Mouse (Mus musculus) liver, embryonic 16.5 days (tissue): ENCODE measurements around the gene Bin2. TPM values are rescaled to one million over a fixed set of nuclear protein-coding genes. Genes with fewer than 3 reads are reported as not detected.
"Not testable (repeated sequence)": the region's sequence is repeated elsewhere in the genome, so short reads cannot be mapped to it uniquely, and the experiment has no call there.

Experiments used
- ATAC-seq: fragments of 200-750 bp; cut with Nextera tagmentation; 2 replicates; pipeline ENCODE4 v1.8.0; 2017; ENCODE audit warnings: low read depth, mild to moderate bottlenecking, moderate number of reproducible peaks, moderate library complexity
- H3K27ac ChIP-seq: fragments of 300-500 bp; sonication (generic); 2 replicates; pipeline ENCODE4 v1.5.1; 2014; ENCODE audit warnings: mild to moderate bottlenecking, low read length
- H3K27me3 ChIP-seq: fragments of 300-500 bp; sonication (generic); 2 replicates; pipeline ENCODE4 v1.6.1; 2014; ENCODE audit warnings: low read depth, low read length, mixed read lengths; ENCODE audit not compliant: control insufficient read depth, insufficient read depth
- H3K36me3 ChIP-seq: fragments of 300-500 bp; sonication (generic); 2 replicates; pipeline ENCODE4 v1.6.1; 2014; ENCODE audit warnings: mild to moderate bottlenecking; ENCODE audit not compliant: control insufficient read depth, insufficient read depth
- H3K4me1 ChIP-seq: fragments of 300-500 bp; sonication (generic); 2 replicates; pipeline ENCODE4 v1.6.1; 2014; ENCODE audit warnings: low read depth, low read length, mixed read lengths; ENCODE audit not compliant: control insufficient read depth
- H3K4me2 ChIP-seq: fragments of 300-500 bp; sonication (generic); 2 replicates; pipeline ENCODE4 v1.6.1; 2014; ENCODE audit warnings: low read depth, low read length, mixed read lengths
- H3K4me3 ChIP-seq: fragments of 300-500 bp; sonication (generic); 2 replicates; pipeline ENCODE4 v1.5.1; 2014; ENCODE audit warnings: low read depth, mild to moderate bottlenecking, low read length
- H3K9ac ChIP-seq: fragments of 300-500 bp; sonication (generic); 2 replicates; pipeline ENCODE4 v1.6.1; 2014; ENCODE audit warnings: low read depth, low read length
- H3K9me3 ChIP-seq: fragments of 300-500 bp; sonication (generic); replicated peaks from 2 replicates; pipeline ENCODE4 v1.6.1; 2016; ENCODE audit warnings: low read length; ENCODE audit not compliant: control insufficient read depth
- WGBS: fragments of 180-500 bp; shearing (Covaris S2); extraction: QIAGEN DNeasy Blood & Tissue Kit; methylation state at CpG from one replicate; pipeline ENCODE4 v1.1.7; 2014; ENCODE audit not compliant: insufficient replicate concordance; 5-methylcytosine and 5-hydroxymethylcytosine counted together
- polyA plus RNA-seq: library from polyadenylated mRNA; unstranded; fragments of >200 nt; fragmentation: Nextera tagmentation; extraction: Ambion mirVana; gene quantifications from 2 replicates; pipeline ENCODE4 v1.2.1, GENCODE M21; 2015

The Bin2 gene
- polyA plus RNA-seq, 1 experiment from 2014 or later, result 20.6 TPM

GRCm38 (mm10) chr15:100624435-100624834 lies 44.9 kb downstream of the Bin2 start:
- no peaks in the 10 kb centered on the region for H3K27me3 ChIP-seq
- H3K4me3 ChIP-seq, result no peak overlapping the region
- 64% methylated on average over 3 of the region's 3 CpGs for WGBS
- H3K36me3 ChIP-seq, result peaks cover 14% of the 10 kb centered on the region
- H3K27ac ChIP-seq, result no peak overlapping the region
- peaks cover 11% of the 10 kb centered on the region for H3K4me1 ChIP-seq
- no peak overlapping the region for H3K9ac ChIP-seq
- H3K9me3 ChIP-seq, result no peaks in the 10 kb centered on the region
- ATAC-seq, result no peak
- H3K4me2 ChIP-seq, result no peak overlapping the region

GRCm38 (mm10) chr15:100623754-100624153 lies 45.6 kb downstream of the Bin2 start:
- ATAC-seq, result peak; percentile 37; the same call in 1 of the 2 replicates
- Histone ChIP-seq H3K27me3 (no peaks in the 10 kb centered on the region), H3K9me3 (no peaks in the 10 kb centered on the region)

GRCm38 (mm10) chr15:100622164-100622563 lies 47.2 kb downstream of the Bin2 start:
- no peak for ATAC-seq
- Histone ChIP-seq H3K4me3 (no peak overlapping the region), H3K36me3 (peaks cover 35% of the 10 kb centered on the region), H3K27me3 (no peaks in the 10 kb centered on the region), H3K4me1 (peaks cover 11% of the 10 kb centered on the region), H3K4me2 (no peak overlapping the region), H3K9ac (no peak overlapping the region), H3K9me3 (no peaks in the 10 kb centered on the region), H3K27ac (peak overlapping the region; percentile 45)
- 48% methylated on average over 7 of the region's 7 CpGs for WGBS

More at GRCm38 (mm10) chr15:100623754-100624153, 45.6 kb downstream of the Bin2 start:
- H3K36me3 ChIP-seq, result peaks cover 21% of the 10 kb centered on the region
- 66% methylated on average over 9 of the region's 9 CpGs for WGBS
- no peak overlapping the region for H3K27ac ChIP-seq
- H3K4me2 ChIP-seq, result no peak overlapping the region
- H3K9ac ChIP-seq, result no peak overlapping the region
- peaks cover 11% of the 10 kb centered on the region for H3K4me1 ChIP-seq
- no peak overlapping the region for H3K4me3 ChIP-seq

GRCm38 (mm10) chr15:100621671-100622070 lies 47.7 kb downstream of the Bin2 start:
- ATAC-seq, H3K27me3 ChIP-seq, H3K27ac ChIP-seq, H3K9me3 ChIP-seq, H3K9ac ChIP-seq, H3K4me2 ChIP-seq, H3K4me3 ChIP-seq: not testable (repeated sequence)
- Histone ChIP-seq H3K36me3 (peaks cover 40% of the 10 kb centered on the region), H3K4me1 (peaks cover 15% of the 10 kb centered on the region)
- 58% methylated on average over 9 of the region's 9 CpGs for WGBS

- peaks cover 18% of the 10 kb centered on the region for H3K4me1 ChIP-seq
- H3K9me3 ChIP-seq, result no peaks in the 10 kb centered on the region
- no peak overlapping the region for H3K27ac ChIP-seq
- no peaks in the 10 kb centered on the region for H3K27me3 ChIP-seq
- peaks cover 40% of the 10 kb centered on the region for H3K36me3 ChIP-seq
- WGBS, result 86% methylated on average over 7 of the region's 7 CpGs
- no peak overlapping the region for H3K4me3 ChIP-seq
- no peak overlapping the region for H3K4me2 ChIP-seq
- ATAC-seq, result no peak
- H3K9ac ChIP-seq, result no peak overlapping the region
Measured at GRCm38 (mm10) chr15:100619200-100619599, 50.2 kb downstream of the Bin2 start.

DNA sequence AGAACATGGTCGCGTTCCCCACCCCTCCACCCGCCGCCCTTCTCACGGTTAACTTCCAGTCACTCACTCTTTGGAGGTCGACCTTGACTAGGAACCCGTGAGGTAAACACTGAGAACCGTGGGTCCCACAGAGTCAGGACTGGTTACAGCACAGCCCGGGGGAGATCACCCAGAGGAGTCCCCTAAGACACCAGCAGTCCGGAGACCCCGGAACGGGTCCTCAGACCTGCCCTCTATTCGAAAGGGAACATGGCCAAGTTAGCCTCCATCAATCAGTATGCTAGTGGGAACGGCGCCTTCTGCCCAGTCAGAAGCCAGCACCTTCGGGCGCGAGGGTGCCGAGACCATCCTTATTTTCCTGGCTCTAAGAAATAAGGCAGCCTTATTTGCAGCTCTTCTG lies 53.1 kb downstream of the Bin2 start:
- H3K4me2 ChIP-seq, result peak overlapping the region; percentile 64
- H3K36me3 ChIP-seq, result peaks cover 40% of the 10 kb centered on the region
- no peak for ATAC-seq
- peak overlapping the region; percentile 99 for H3K9ac ChIP-seq
- peaks cover 24% of the 10 kb centered on the region for H3K4me1 ChIP-seq
- WGBS, result under 1% methylated on average over 19 of the region's 19 CpGs
- peak overlapping the region; percentile 99 for H3K27ac ChIP-seq
- H3K9me3 ChIP-seq, result no peaks in the 10 kb centered on the region
- H3K27me3 ChIP-seq, result no peaks in the 10 kb centered on the region
- H3K4me3 ChIP-seq, result peak overlapping the region; percentile 97

- H3K36me3 ChIP-seq, result peaks cover 37% of the 10 kb centered on the region
- no peaks in the 10 kb centered on the region for H3K9me3 ChIP-seq
- H3K4me1 ChIP-seq, result peaks cover 24% of the 10 kb centered on the region
- peak overlapping the region; percentile 97 for H3K4me3 ChIP-seq
- H3K9ac ChIP-seq, result peak overlapping the region; percentile 99
- 0% methylated on average over 38 of the region's 43 CpGs for WGBS
- peak overlapping the region; percentile 64 for H3K4me2 ChIP-seq
- peak overlapping the region; percentile 99 for H3K27ac ChIP-seq
- peak; percentile 71 for ATAC-seq
- H3K27me3 ChIP-seq, result no peaks in the 10 kb centered on the region
Measured at GRCm38 (mm10) chr15:100615825-100616220, 53.5 kb downstream of the Bin2 start.

- Histone ChIP-seq H3K4me2 (peak within 1 kb of the TSS; percentile 92), H3K27ac (peak within 1 kb of the TSS; percentile 99), H3K27me3 (no peaks in the 10 kb centered on the region), H3K4me3 (peak within 1 kb of the TSS; percentile 97), H3K4me1 (peaks cover 24% of the 10 kb centered on the region), H3K9ac (peak within 1 kb of the TSS; percentile 99), H3K9me3 (no peaks in the 10 kb centered on the region), H3K36me3 (peaks cover 31% of the 10 kb centered on the region)
- ATAC-seq, result peak; percentile 82
- under 1% methylated on average over 77 of the region's 99 CpGs for WGBS
Measured at GRCm38 (mm10) chr15:100614996-100615824, 54.1 kb downstream of the Bin2 start, which contains the start of gene Dazap2. Gene Dazap2, plus strand, starts transcription at chr15:100615349.
